Mouse (Mus musculus) mouse embryonic stem cell (cell line): Measurements from ENCODE around the gene Arid4b.

Experiments used
- in situ Hi-C, 2 experiments: fragments of 300-500 bp; cut with MboI; formaldehyde crosslinking; loops; 1 replicate in 1 of 2; 3 replicates in 1 of 2; pipeline ENCODE4 v1.14.3; 2019 to 2020; ENCODE audit warnings: low sequenced_read_pairs in 2 of 2, low pct_unique_long_range_greater_than_20kb in 1 of 2, mixed read lengths in 1 of 2; ENCODE audit not compliant: unreplicated experiment in 1 of 2

Arid4b gene

DNA sequence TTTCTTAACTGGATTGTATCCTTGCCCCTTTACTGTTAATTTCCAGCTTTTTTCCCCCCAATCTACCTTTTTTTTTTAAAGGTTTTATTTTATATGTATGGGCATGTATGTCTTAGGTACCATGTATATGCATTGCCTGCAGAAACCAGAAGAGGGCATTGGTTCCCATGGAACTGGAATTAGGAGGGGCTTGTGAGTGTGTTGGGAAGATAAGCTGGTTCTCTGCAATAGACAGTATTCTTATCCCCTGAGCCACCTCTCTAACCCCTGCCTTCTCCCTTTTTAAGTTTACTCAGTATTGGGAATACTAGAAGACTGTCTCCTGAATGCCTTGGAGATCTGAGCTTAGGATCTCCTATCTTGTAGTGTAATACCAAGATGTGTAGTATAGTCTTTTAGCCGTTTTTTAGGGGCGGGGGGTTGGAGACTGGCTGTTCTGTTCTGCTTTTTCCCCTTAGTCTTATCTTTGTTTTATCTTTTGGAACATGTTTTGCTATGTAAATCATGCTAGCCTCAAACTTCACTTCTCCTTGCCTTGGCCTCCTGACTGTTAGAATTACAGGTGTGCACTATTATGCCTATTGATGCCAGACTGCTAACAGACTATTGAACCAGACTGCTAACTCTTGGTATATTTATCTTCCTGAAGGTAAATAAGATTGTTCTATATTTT, 79.4 kb downstream of the Arid4b start:
- in situ Hi-C loops, result no loop called here

DNA sequence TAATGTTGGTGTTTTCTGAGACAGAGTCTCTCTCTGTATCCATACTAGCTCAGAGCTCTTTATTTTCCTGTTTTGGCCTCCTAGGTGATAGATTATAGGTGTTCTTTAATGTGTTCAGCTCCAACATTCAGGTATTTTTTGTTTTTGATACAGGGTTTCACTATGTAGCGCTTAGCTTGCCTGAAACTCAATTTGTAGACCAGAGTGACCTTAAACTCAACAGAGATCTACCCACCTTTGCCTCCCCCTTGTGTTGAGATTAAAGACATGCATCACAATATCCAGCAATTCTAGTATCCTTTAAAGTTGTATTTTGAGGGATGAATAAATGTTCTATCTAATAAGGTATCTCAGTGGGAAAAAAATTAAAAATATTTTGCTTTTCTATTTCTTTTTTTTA, 115.0 kb downstream of the Arid4b start:
- in situ Hi-C loops, result no loop called here

DNA sequence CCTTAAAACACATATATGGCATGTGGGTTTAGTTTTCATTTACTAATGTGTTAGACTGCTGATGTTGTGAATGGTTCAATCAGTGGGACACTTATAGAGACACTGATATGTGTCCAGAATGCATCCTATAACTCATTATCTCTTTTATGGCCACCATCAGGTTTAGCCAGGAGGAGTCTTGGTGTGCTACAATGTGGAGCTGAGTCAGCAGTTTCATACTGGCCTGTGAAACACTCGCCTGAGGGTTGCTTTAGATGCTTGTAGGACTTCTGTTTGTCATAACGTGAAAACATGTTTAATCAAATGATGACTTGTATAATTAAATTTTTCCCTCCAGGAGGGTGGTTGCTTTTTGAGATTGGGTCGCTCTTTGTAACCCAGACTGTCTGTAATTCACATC, 116.6 kb downstream of the Arid4b start:
- in situ Hi-C loops, result no loop called here

DNA sequence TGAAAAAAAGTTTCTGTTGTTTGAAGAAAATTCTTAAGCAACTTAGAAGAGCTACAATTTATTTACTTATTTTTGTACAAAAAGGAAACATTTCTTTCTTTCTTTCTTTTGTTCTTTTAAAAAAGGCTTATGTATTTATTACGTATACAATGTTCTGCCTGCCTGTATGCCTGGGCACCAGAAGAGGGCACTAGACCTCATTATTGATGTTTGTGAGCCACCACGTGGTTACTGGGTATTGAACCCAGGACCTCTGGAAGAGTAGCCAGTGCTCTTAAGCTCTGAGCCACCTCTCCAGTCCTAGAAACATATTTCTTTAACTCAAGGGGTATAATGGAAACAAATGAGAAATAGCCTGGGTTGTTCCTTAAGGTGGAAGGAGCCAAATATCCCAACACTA, 182.9 kb downstream of the Arid4b start:
- in situ Hi-C loops, result no loop called here
